Mouse (Mus musculus) stomach, embryonic 15.5 days (tissue): Measurements from ENCODE around the gene Dusp1. TPM values are rescaled to one million over a fixed set of nuclear protein-coding genes. Genes with fewer than 3 reads are reported as not detected.

Source experiments
- ATAC-seq: fragments of 200-750 bp; cut with Nextera tagmentation; 2 replicates; pipeline ENCODE4 v1.8.0; 2017; ENCODE audit warnings: low read depth, moderate number of reproducible peaks, moderate TSS enrichment; ENCODE audit not compliant: insufficient read depth, low FRiP score
- H3K27ac ChIP-seq: fragments of 300-500 bp; sonication (generic); 2 replicates; pipeline ENCODE4 v1.5.1; 2015; ENCODE audit warnings: mild to moderate bottlenecking, inconsistent platforms
- H3K27me3 ChIP-seq: fragments of 300-500 bp; sonication (generic); replicated peaks from 2 replicates; pipeline ENCODE4 v1.6.1; 2015; ENCODE audit warnings: inconsistent platforms
- H3K36me3 ChIP-seq: fragments of 300-500 bp; sonication (generic); 2 replicates; pipeline ENCODE4 v1.6.1; 2015; ENCODE audit warnings: inconsistent platforms
- H3K4me1 ChIP-seq: fragments of 300-500 bp; sonication (generic); 2 replicates; pipeline ENCODE4 v1.6.1; 2015; ENCODE audit warnings: inconsistent platforms
- H3K4me2 ChIP-seq: fragments of 300-500 bp; sonication (generic); 2 replicates; pipeline ENCODE4 v1.6.1; 2015; ENCODE audit warnings: mild to moderate bottlenecking, inconsistent platforms
- H3K4me3 ChIP-seq: fragments of 300-500 bp; sonication (generic); replicated peaks from 2 replicates; pipeline ENCODE4 v1.5.1; 2015; ENCODE audit warnings: inconsistent platforms
- H3K9ac ChIP-seq: fragments of 300-500 bp; sonication (generic); 2 replicates; pipeline ENCODE4 v1.6.1; 2015; ENCODE audit warnings: inconsistent platforms
- H3K9me3 ChIP-seq: fragments of 300-500 bp; sonication (generic); 2 replicates; pipeline ENCODE4 v1.6.1; 2016; ENCODE audit warnings: inconsistent platforms
- WGBS: fragments of 180-500 bp; shearing (Covaris S2); methylation state at CpG from one replicate; pipeline ENCODE4 v1.1.7; 2015; 5-methylcytosine and 5-hydroxymethylcytosine counted together
- polyA plus RNA-seq: library from polyadenylated mRNA; unstranded; fragments of >200 nt; fragmentation: Nextera tagmentation; extraction: Ambion mirVana; gene quantifications from 2 replicates; pipeline ENCODE4 v1.2.1, GENCODE M21; 2015

Gene Dusp1
- polyA plus RNA-seq, 1 experiment from 2014 or later, result 19.3 TPM

GRCm38 (mm10) chr17:26583056-26583455 is 21.1 kb upstream of the Dusp1 start:
- Histone ChIP-seq H3K9me3 (no peaks in the 10 kb centered on the region), H3K4me2 (no peak overlapping the region), H3K27ac (peak overlapping the region; percentile 73), H3K36me3 (no peaks in the 10 kb centered on the region), H3K9ac (no peak overlapping the region), H3K4me1 (peaks cover 31% of the 10 kb centered on the region), H3K4me3 (no peak overlapping the region), H3K27me3 (no peaks in the 10 kb centered on the region)
- no peak for ATAC-seq
- 90% methylated on average over 9 of the region's 9 CpGs for WGBS

- no peaks in the 10 kb centered on the region for H3K9me3 ChIP-seq
- ATAC-seq, result no peak
- H3K4me2 ChIP-seq, result no peak overlapping the region
- H3K4me3 ChIP-seq, result no peak overlapping the region
- H3K36me3 ChIP-seq, result no peaks in the 10 kb centered on the region
- 76% methylated on average over 5 of the region's 5 CpGs for WGBS
- H3K27ac ChIP-seq, result peak overlapping the region; percentile 44
- H3K9ac ChIP-seq, result no peak overlapping the region
- H3K4me1 ChIP-seq, result peaks cover 31% of the 10 kb centered on the region
- H3K27me3 ChIP-seq, result no peaks in the 10 kb centered on the region
These were observed 20.4 kb upstream of the Dusp1 start for GRCm38 (mm10) chr17:26582297-26582696.

GRCm38 (mm10) chr17:26580873-26581401 is 19.0 kb upstream of the Dusp1 start:
- Histone ChIP-seq H3K4me3 (no peak overlapping the region), H3K9me3 (no peaks in the 10 kb centered on the region), H3K36me3 (no peaks in the 10 kb centered on the region), H3K27me3 (no peaks in the 10 kb centered on the region), H3K27ac (no peak overlapping the region), H3K9ac (no peak overlapping the region), H3K4me1 (peaks cover 35% of the 10 kb centered on the region), H3K4me2 (no peak overlapping the region)
- ATAC-seq, result no peak
- WGBS, result 100% methylated on average over 3 of the region's 3 CpGs

GRCm38 (mm10) chr17:26579396-26579795 is 17.5 kb upstream of the Dusp1 start:
- Histone ChIP-seq H3K36me3 (no peaks in the 10 kb centered on the region), H3K4me2 (no peak overlapping the region), H3K9ac (no peak overlapping the region), H3K27ac (no peak overlapping the region), H3K27me3 (no peaks in the 10 kb centered on the region), H3K4me1 (peaks cover 26% of the 10 kb centered on the region), H3K4me3 (no peak overlapping the region), H3K9me3 (no peaks in the 10 kb centered on the region)
- no peak for ATAC-seq
- 83% methylated on average over 6 of the region's 6 CpGs for WGBS

- Histone ChIP-seq H3K36me3 (no peaks in the 10 kb centered on the region), H3K9ac (no peak overlapping the region), H3K27ac (no peak overlapping the region), H3K4me3 (no peak overlapping the region), H3K4me1 (peaks cover 20% of the 10 kb centered on the region), H3K4me2 (no peak overlapping the region), H3K27me3 (no peaks in the 10 kb centered on the region), H3K9me3 (no peaks in the 10 kb centered on the region)
- ATAC-seq, result no peak
- WGBS, result 90% methylated on average over 11 of the region's 11 CpGs
These were observed 16.8 kb upstream of the Dusp1 start for GRCm38 (mm10) chr17:26578771-26579170.

- WGBS, result 82% methylated on average over 7 of the region's 7 CpGs
- Histone ChIP-seq H3K4me3 (no peak overlapping the region), H3K36me3 (no peaks in the 10 kb centered on the region), H3K4me2 (no peak overlapping the region), H3K9me3 (no peaks in the 10 kb centered on the region), H3K9ac (no peak overlapping the region), H3K4me1 (peaks cover 15% of the 10 kb centered on the region), H3K27me3 (no peaks in the 10 kb centered on the region), H3K27ac (no peak overlapping the region)
- no peak for ATAC-seq
These were observed 16.2 kb upstream of the Dusp1 start for GRCm38 (mm10) chr17:26578162-26578561.

GRCm38 (mm10) chr17:26577309-26577708 is 15.4 kb upstream of the Dusp1 start:
- 69% methylated on average over 11 of the region's 11 CpGs for WGBS
- peaks cover 7% of the 10 kb centered on the region; the same call in 1 of the 2 replicates for H3K4me1 ChIP-seq
- no peak for ATAC-seq

GRCm38 (mm10) chr17:26576833-26577232 is 14.9 kb upstream of the Dusp1 start:
- WGBS, result 71% methylated on average over 7 of the region's 7 CpGs
- no peaks in the 10 kb centered on the region for H3K27me3 ChIP-seq
- H3K9me3 ChIP-seq, result no peaks in the 10 kb centered on the region
- no peak overlapping the region for H3K4me3 ChIP-seq
- H3K36me3 ChIP-seq, result no peaks in the 10 kb centered on the region
- no peak overlapping the region for H3K27ac ChIP-seq
- ATAC-seq, result no peak
- H3K4me1 ChIP-seq, result peaks cover 4% of the 10 kb centered on the region; the same call in 1 of the 2 replicates
- no peak overlapping the region for H3K4me2 ChIP-seq
- no peak overlapping the region for H3K9ac ChIP-seq

More at GRCm38 (mm10) chr17:26577309-26577708, 15.4 kb upstream of the Dusp1 start:
- H3K9ac ChIP-seq, result no peak overlapping the region
- H3K4me2 ChIP-seq, result no peak overlapping the region
- no peak overlapping the region for H3K27ac ChIP-seq
- no peak overlapping the region for H3K4me3 ChIP-seq
- no peaks in the 10 kb centered on the region for H3K27me3 ChIP-seq
- H3K36me3 ChIP-seq, result no peaks in the 10 kb centered on the region
- no peaks in the 10 kb centered on the region for H3K9me3 ChIP-seq

GRCm38 (mm10) chr17:26575786-26576690 is 14.1 kb upstream of the Dusp1 start:
- Histone ChIP-seq H3K4me3 (no peak overlapping the region), H3K36me3 (0 out of 2 replicates have a peak, but pooled peaks cover 4% of the 10 kb centered on the region), H3K27ac (no peak overlapping the region), H3K4me1 (peaks cover 4% of the 10 kb centered on the region; the same call in 1 of the 2 replicates), H3K9me3 (no peaks in the 10 kb centered on the region), H3K4me2 (no peak overlapping the region), H3K27me3 (no peaks in the 10 kb centered on the region), H3K9ac (no peak overlapping the region)
- 81% methylated on average over 12 of the region's 12 CpGs for WGBS
- no peak for ATAC-seq

GRCm38 (mm10) chr17:26574701-26575100 is 12.8 kb upstream of the Dusp1 start:
- WGBS, result 83% methylated on average over 5 of the region's 5 CpGs
- H3K9ac ChIP-seq, result no peak overlapping the region

GRCm38 (mm10) chr17:26574118-26574517 is 12.2 kb upstream of the Dusp1 start:
- no peak for ATAC-seq
- no peak overlapping the region for H3K4me2 ChIP-seq
- WGBS, result 88% methylated on average over 11 of the region's 11 CpGs

More at GRCm38 (mm10) chr17:26574701-26575100, 12.8 kb upstream of the Dusp1 start:
- no peak for ATAC-seq
- Histone ChIP-seq H3K4me1 (peaks cover 4% of the 10 kb centered on the region; the same call in 1 of the 2 replicates), H3K9me3 (no peaks in the 10 kb centered on the region), H3K27ac (no peak overlapping the region), H3K4me2 (no peak overlapping the region), H3K4me3 (no peak overlapping the region), H3K36me3 (0 out of 2 replicates have a peak, but pooled peaks cover 4% of the 10 kb centered on the region), H3K27me3 (no peaks in the 10 kb centered on the region)

GRCm38 (mm10) chr17:26572265-26572664 is 10.3 kb upstream of the Dusp1 start:
- peaks cover 8% of the 10 kb centered on the region; the same call in 1 of the 2 replicates for H3K4me1 ChIP-seq
- H3K27me3 ChIP-seq, result no peaks in the 10 kb centered on the region
- 90% methylated on average over 11 of the region's 11 CpGs for WGBS
- no peak overlapping the region for H3K4me2 ChIP-seq
- no peak overlapping the region for H3K27ac ChIP-seq
- no peak for ATAC-seq
- no peaks in the 10 kb centered on the region for H3K9me3 ChIP-seq
- no peak overlapping the region for H3K4me3 ChIP-seq
- no peak overlapping the region for H3K9ac ChIP-seq
- H3K36me3 ChIP-seq, result peaks cover 18% of the 10 kb centered on the region

More at GRCm38 (mm10) chr17:26574118-26574517, 12.2 kb upstream of the Dusp1 start:
- H3K4me3 ChIP-seq, result no peak overlapping the region
- no peak overlapping the region for H3K27ac ChIP-seq
- no peak overlapping the region for H3K9ac ChIP-seq
- H3K27me3 ChIP-seq, result no peaks in the 10 kb centered on the region
- 0 out of 2 replicates have a peak, but pooled peaks cover 4% of the 10 kb centered on the region for H3K36me3 ChIP-seq
- peaks cover 4% of the 10 kb centered on the region; the same call in 1 of the 2 replicates for H3K4me1 ChIP-seq
- H3K9me3 ChIP-seq, result no peaks in the 10 kb centered on the region
